Mouse (Mus musculus) hindbrain, embryonic 11.5 days (tissue): ENCODE data around the gene Cntnap1. TPM values are rescaled to one million over a fixed set of nuclear protein-coding genes. Genes with fewer than 3 reads are reported as not detected.

ENCODE experiments used
- ATAC-seq: fragments of 200-750 bp; cut with Nextera tagmentation; 2 replicates; pipeline ENCODE4 v1.8.0; 2017; ENCODE audit warnings: mild to moderate bottlenecking, moderate TSS enrichment, moderate library complexity; ENCODE audit not compliant: low FRiP score
- DNase-seq: peaks from one replicate; pipeline ENCODE4 v3.0.0-alpha.2; 2015; ENCODE audit warnings: low spot score
- H3K27ac ChIP-seq: fragments of 300-500 bp; sonication (generic); 2 replicates; pipeline ENCODE4 v1.5.1; 2014; ENCODE audit warnings: mild to moderate bottlenecking, low read depth, low read length
- H3K27me3 ChIP-seq: fragments of 300-500 bp; sonication (generic); 2 replicates; pipeline ENCODE4 v1.6.1; 2014; ENCODE audit warnings: mild to moderate bottlenecking, low read length, moderate library complexity, mixed read lengths; ENCODE audit not compliant: control insufficient read depth, insufficient read depth
- H3K36me3 ChIP-seq: fragments of 300-500 bp; sonication (generic); 2 replicates; pipeline ENCODE4 v1.6.1; 2014; ENCODE audit warnings: mild to moderate bottlenecking, low read length, moderate library complexity, mixed read lengths; ENCODE audit not compliant: control insufficient read depth, insufficient read depth
- H3K4me1 ChIP-seq: fragments of 300-500 bp; sonication (generic); replicated peaks from 2 replicates; pipeline ENCODE4 v1.6.1; 2014; ENCODE audit warnings: low read length, mixed read lengths; ENCODE audit not compliant: control insufficient read depth, insufficient read depth
- H3K4me2 ChIP-seq: fragments of 300-500 bp; sonication (generic); replicated peaks from 2 replicates; pipeline ENCODE4 v1.6.1; 2014; ENCODE audit warnings: mild to moderate bottlenecking, low read depth, low read length
- H3K4me3 ChIP-seq: fragments of 300-500 bp; sonication (generic); 2 replicates; pipeline ENCODE4 v1.5.1; 2014; ENCODE audit warnings: low read depth, low read length
- H3K9ac ChIP-seq: fragments of 300-500 bp; sonication (generic); 2 replicates; pipeline ENCODE4 v1.6.1; 2014; ENCODE audit warnings: low read depth, low read length
- H3K9me3 ChIP-seq: fragments of 300-500 bp; sonication (generic); 2 replicates; pipeline ENCODE4 v1.6.1; 2016; ENCODE audit warnings: low read length; ENCODE audit not compliant: control insufficient read depth
- WGBS: fragments of 180-500 bp; shearing (Covaris S2); extraction: QIAGEN DNeasy Blood & Tissue Kit; methylation state at CpG from one replicate; pipeline ENCODE4 v1.1.7; 2014; 5-methylcytosine and 5-hydroxymethylcytosine counted together
- polyA plus RNA-seq: library from polyadenylated mRNA; unstranded; fragments of >200 nt; fragmentation: Nextera tagmentation; extraction: Ambion mirVana; gene quantifications from 2 replicates; pipeline ENCODE4 v1.2.1, GENCODE M21; 2014

The Cntnap1 gene
- polyA plus RNA-seq, 1 experiment from 2014 or later: 0.29 TPM

DNA sequence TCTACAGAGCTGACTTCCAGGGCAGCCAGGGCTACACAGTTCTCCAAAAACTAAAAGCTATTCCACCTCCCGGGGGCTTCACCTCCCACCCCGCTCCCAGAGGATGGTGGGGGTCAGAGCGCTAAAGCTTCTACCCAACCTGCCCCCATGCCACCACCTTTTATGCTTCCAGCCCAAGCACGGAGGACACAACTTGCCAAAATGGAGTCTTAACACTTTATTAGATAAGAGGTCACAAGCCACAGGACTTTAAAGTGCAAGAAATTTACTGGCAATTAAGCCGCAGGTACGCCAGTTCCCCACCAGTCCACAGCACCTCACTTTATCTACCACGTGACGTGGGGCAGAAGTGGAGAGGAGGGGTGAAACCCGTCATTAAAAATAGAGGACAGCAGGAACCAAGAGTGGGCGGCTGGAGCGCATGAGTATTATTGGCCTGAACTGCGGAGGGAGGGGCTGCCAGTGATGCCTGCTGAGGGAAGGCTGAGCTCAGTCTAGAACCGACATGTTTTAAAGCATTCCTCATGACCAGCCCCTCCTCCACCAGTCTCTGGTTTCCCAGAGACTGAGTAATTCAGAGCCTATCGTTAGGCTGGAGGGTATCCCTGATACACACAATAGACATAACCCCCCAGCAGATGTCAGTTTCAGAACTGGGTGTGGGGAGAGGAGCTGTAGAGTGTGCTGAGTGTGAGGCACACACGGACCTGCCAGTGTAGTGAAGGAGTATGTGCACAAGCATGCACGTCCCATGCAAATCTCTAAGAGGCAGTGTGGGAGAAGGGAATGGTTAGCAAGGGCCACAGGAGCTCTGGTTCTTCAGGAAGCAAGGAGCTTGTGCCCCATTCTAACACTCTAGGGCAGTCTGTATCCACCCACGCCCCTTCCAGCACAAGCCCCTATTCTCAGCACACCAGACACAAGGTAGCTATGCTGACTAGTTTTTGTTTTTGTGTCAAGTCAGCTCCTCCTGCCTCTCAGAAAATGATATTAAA is 20.9 kb downstream of the Cntnap1 start:
- no peak overlapping the region; the same call in 1 of the 2 replicates for H3K27ac ChIP-seq
- DNase-seq: peak; percentile 13

DNA sequence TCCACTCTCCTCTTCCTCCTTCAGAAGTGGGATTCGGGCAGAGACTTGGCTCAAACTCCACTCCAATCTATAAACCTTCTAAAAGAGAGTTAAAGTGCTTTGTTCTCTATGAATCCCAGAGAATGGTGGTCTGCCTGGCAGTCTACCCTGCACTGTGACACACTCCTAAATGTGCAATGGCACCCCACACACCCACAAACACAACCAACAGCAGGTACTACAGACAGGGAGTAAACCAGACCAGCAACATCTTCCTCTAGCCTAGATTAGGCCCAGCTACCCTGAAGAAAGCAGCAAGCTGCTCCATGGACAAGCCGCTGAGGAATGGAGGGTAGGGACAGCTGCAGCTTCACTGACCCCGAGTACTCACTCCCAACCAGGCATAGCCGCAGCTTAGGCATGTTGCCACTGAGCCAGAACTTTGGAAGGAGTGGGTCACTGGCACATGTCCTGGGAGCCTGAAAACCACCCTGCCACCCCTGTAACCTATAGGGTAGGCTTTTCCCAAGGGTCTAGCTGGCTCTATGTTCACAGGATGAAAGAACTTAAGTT is 21.7 kb downstream of the Cntnap1 start:
- 81% methylated on average over 4 of the region's 4 CpGs for WGBS
- H3K27ac ChIP-seq: no peak overlapping the region

More for the DNA sequence above, 20.9 kb downstream of the Cntnap1 start:
- no peaks in the 10 kb centered on the region for H3K27me3 ChIP-seq
- H3K36me3 ChIP-seq: no peaks in the 10 kb centered on the region
- H3K9ac ChIP-seq: no peak overlapping the region
- no peak overlapping the region for H3K4me2 ChIP-seq
- H3K4me3 ChIP-seq: no peak overlapping the region
- H3K9me3 ChIP-seq: no peaks in the 10 kb centered on the region
- no peaks in the 10 kb centered on the region; the same call in 1 of the 2 replicates for H3K4me1 ChIP-seq
- WGBS: 54% methylated on average over 17 of the region's 17 CpGs
- no peak for ATAC-seq

DNA sequence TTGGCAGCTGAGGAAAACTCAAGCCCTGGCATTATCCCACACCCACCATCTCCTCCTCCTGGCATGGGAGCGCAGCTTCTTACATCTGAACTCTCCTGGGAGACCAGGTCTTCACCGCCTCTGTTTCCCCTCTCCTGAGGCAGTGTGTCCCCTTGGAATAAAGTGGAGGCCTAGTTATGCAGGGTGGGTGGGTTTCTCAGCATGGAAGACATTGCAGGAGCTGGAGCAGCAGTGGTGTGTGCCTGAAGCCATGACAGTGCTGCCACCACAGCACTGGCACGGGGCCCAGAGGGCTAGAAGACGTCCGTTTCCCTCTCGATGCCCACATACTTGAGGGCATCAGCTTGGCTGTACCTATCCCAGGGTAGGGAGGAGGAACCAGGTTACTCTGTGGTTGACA is 22.3 kb downstream of the Cntnap1 start:
- 92% methylated on average over 6 of the region's 6 CpGs for WGBS
- no peak for DNase-seq
- no peak for ATAC-seq
- H3K27ac ChIP-seq: no peak overlapping the region
- H3K4me2 ChIP-seq: no peak overlapping the region
- H3K4me1 ChIP-seq: no peaks in the 10 kb centered on the region; the same call in 1 of the 2 replicates
- no peak overlapping the region for H3K4me3 ChIP-seq
- no peaks in the 10 kb centered on the region for H3K36me3 ChIP-seq
- H3K9me3 ChIP-seq: no peaks in the 10 kb centered on the region
- H3K27me3 ChIP-seq: no peaks in the 10 kb centered on the region
- H3K9ac ChIP-seq: no peak overlapping the region

More for the DNA sequence above, 21.7 kb downstream of the Cntnap1 start:
- Histone ChIP-seq H3K4me2 (no peak overlapping the region), H3K4me3 (no peak overlapping the region), H3K27me3 (no peaks in the 10 kb centered on the region), H3K4me1 (no peaks in the 10 kb centered on the region; the same call in 1 of the 2 replicates), H3K9ac (no peak overlapping the region), H3K36me3 (no peaks in the 10 kb centered on the region), H3K9me3 (no peaks in the 10 kb centered on the region)
- DNase-seq (no peak), ATAC-seq (no peak)

DNA sequence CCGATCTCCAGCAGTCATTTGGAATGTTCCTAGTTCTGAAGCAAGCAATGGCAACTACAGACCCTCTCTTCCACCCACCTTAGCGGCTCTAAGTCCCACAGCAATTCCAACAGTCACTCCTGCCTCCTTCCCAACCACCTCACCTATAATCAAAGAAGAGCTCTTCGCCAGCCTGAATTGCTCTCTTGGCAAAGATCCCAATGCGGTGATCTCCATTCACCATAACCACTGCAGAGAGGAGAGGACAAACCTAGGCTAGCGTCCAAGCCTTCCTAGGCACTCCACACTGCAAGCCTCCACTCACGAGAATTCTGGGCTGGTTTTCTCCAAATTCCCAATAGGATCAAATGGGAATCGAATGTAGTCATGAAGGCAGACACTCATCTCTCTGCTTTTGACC is 22.8 kb downstream of the Cntnap1 start:
- Histone ChIP-seq H3K4me1 (no peaks in the 10 kb centered on the region; the same call in 1 of the 2 replicates), H3K9me3 (no peaks in the 10 kb centered on the region), H3K4me2 (no peak overlapping the region), H3K27me3 (no peaks in the 10 kb centered on the region), H3K9ac (no peak overlapping the region), H3K4me3 (no peak overlapping the region), H3K27ac (no peak overlapping the region), H3K36me3 (no peaks in the 10 kb centered on the region)
- WGBS: 91% methylated on average over 7 of the region's 7 CpGs
- DNase-seq (no peak), ATAC-seq (no peak)

DNA sequence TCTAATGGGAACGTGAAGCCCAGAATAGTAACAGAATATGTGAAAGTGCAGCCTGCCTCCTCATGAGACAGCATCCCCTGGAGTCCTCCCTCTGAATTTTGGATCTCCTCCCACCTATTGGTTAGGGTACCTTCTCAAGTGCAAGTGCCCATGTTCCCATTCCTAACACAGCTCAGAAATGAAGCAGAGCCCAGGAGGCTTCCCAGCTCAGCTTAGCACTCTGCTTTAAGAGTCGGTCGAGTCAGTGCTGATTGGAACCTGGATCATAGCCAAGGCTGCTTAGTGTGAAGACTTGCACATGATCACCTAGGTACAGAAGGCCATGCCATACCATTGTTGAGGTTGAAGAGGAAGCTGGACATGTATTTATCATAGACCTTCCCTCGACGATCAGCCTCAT is 23.8 kb downstream of the Cntnap1 start:
- H3K9me3 ChIP-seq: no peaks in the 10 kb centered on the region
- no peaks in the 10 kb centered on the region for H3K36me3 ChIP-seq
- H3K4me2 ChIP-seq: no peak overlapping the region
- DNase-seq (no peak), ATAC-seq (no peak)
- H3K9ac ChIP-seq: no peak overlapping the region
- 89% methylated on average over 5 of the region's 5 CpGs for WGBS
- H3K27me3 ChIP-seq: no peaks in the 10 kb centered on the region
- H3K4me1 ChIP-seq: no peaks in the 10 kb centered on the region; the same call in 1 of the 2 replicates
- no peak overlapping the region for H3K27ac ChIP-seq
- H3K4me3 ChIP-seq: no peak overlapping the region

DNA sequence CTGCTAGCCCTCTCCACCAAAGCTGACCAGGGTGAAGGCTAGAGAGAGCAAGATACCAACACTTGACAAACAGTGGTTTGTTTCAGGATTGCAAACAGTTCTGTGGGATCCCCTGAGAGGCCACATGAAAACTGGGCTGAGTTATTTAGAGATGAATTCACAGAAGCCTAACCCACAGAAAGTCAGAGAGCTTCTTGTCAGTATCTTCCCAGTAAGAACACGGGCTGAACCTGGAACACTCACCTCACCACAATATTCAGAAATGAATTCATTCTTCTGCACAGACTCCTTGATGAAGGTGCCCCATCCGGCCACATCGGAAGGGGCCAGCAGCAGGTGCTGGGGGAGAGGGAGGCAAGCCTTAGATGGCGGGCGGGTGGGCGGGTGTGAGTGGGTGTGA is 24.3 kb downstream of the Cntnap1 start:
- Histone ChIP-seq H3K9me3 (no peaks in the 10 kb centered on the region), H3K4me2 (no peak overlapping the region), H3K4me1 (no peaks in the 10 kb centered on the region; the same call in 1 of the 2 replicates), H3K4me3 (no peak overlapping the region), H3K9ac (no peak overlapping the region), H3K36me3 (0 out of 2 replicates have a peak, but pooled peaks cover 2% of the 10 kb centered on the region), H3K27me3 (no peaks in the 10 kb centered on the region), H3K27ac (no peak overlapping the region)
- ATAC-seq (no peak), DNase-seq (no peak)
- WGBS: 86% methylated on average over 6 of the region's 6 CpGs

DNA sequence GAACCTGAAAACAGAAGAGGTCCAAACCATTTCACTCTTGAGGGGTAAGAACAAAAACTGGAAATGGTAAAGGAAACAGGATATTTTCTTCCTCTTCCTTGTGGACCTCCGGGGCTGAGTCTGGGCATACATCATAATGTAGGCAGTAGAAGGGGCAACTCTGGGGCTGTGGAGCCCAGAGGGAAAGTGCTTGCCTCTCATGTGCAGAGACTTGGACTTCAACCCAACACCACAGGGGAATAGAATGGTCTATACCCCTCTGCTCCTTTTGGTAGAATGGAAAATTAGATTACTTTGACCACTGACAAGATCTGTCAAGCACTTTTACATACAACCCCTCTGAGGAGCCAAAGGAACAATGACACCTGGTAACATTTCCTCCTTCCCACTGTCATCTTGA is 24.8 kb downstream of the Cntnap1 start:
- WGBS: 80% methylated on average over 1 of the region's 1 CpGs

DNA sequence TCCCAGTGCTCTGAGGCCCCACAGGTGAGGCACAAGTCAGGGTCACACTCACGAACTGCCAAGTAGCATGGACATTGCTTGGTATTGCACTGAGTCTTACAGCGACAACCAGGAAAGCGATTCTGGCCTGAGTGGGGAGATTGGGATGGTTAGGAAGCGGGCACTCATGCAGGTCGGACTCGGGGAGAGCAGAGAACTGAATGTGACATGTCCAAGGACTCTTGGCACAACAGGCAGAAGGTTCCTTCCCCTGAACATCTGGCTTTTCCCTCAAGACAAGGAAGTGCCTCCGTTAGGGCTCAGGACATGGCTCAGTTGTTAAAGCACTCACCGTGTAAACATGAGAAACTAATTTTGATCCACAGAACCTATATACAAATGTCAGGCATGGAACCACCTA is 25.2 kb downstream of the Cntnap1 start:
- Histone ChIP-seq H3K27ac (no peak overlapping the region), H3K4me2 (no peak overlapping the region), H3K36me3 (0 out of 2 replicates have a peak, but pooled peaks cover 2% of the 10 kb centered on the region), H3K9me3 (no peaks in the 10 kb centered on the region), H3K4me3 (no peak overlapping the region), H3K9ac (no peak overlapping the region), H3K4me1 (no peaks in the 10 kb centered on the region; the same call in 1 of the 2 replicates), H3K27me3 (no peaks in the 10 kb centered on the region)
- WGBS: 89% methylated on average over 8 of the region's 8 CpGs
- no peak for ATAC-seq
- DNase-seq: no peak

More for the DNA sequence above, 24.8 kb downstream of the Cntnap1 start:
- Histone ChIP-seq H3K9ac (no peak overlapping the region), H3K9me3 (no peaks in the 10 kb centered on the region), H3K4me3 (no peak overlapping the region), H3K4me1 (no peaks in the 10 kb centered on the region; the same call in 1 of the 2 replicates), H3K27ac (no peak overlapping the region), H3K4me2 (no peak overlapping the region), H3K36me3 (0 out of 2 replicates have a peak, but pooled peaks cover 2% of the 10 kb centered on the region), H3K27me3 (no peaks in the 10 kb centered on the region)
- DNase-seq (no peak), ATAC-seq (no peak)
